Mouse (Mus musculus) heart, embryonic 14.5 days (tissue): ENCODE measurements at regions not wholly inside any gene's neighbourhood (a gene's known extent, or its start where the extent isn't known, plus 50 kb on each side); places are given as distances from the start of the nearest gene placed in this dataset.

Source experiments
- ATAC-seq: fragments of 200-750 bp; cut with Nextera tagmentation; 2 replicates; pipeline ENCODE4 v1.8.0; 2017; ENCODE audit warnings: low read depth, moderate TSS enrichment; ENCODE audit not compliant: insufficient number of reproducible peaks, insufficient read depth, low FRiP score
- H3K27ac ChIP-seq, 2 experiments: fragments of 200-500 bp in 1 of 2; fragments of 300-500 bp in 1 of 2; sonication (generic) in 1 of 2; replicated peaks in 1 of 2; 2 replicates each; pipeline ENCODE4 v1.5.1; 2012 to 2014; ENCODE audit warnings: low read depth in 2 of 2, low read length in 2 of 2, control low read depth in 1 of 2, mild to moderate bottlenecking in 1 of 2, mixed read lengths in 1 of 2; ENCODE audit not compliant: control insufficient read depth in 1 of 2, insufficient read depth in 1 of 2
- H3K27me3 ChIP-seq: fragments of 300-500 bp; sonication (generic); 2 replicates; pipeline ENCODE4 v1.6.1; 2014; ENCODE audit warnings: mild to moderate bottlenecking, low read length, control low read depth; ENCODE audit not compliant: control insufficient read depth, insufficient read depth
- H3K36me3 ChIP-seq: fragments of 300-500 bp; sonication (generic); 2 replicates; pipeline ENCODE4 v1.6.1; 2014; ENCODE audit warnings: mild to moderate bottlenecking, control low read depth, low read length, mixed read lengths; ENCODE audit not compliant: control insufficient read depth, insufficient read depth
- H3K4me1 ChIP-seq, 2 experiments: fragments of 200-500 bp in 1 of 2; fragments of 300-500 bp in 1 of 2; sonication (generic) in 1 of 2; 2 replicates each; pipeline ENCODE4 v1.6.1; 2012 to 2014; ENCODE audit warnings: low read length in 2 of 2, control low read depth in 1 of 2, mixed read lengths in 1 of 2; ENCODE audit not compliant: control insufficient read depth in 2 of 2, insufficient read depth in 2 of 2
- H3K4me2 ChIP-seq: fragments of 300-500 bp; sonication (generic); 2 replicates; pipeline ENCODE4 v1.6.1; 2014; ENCODE audit warnings: mild to moderate bottlenecking, low read length
- H3K4me3 ChIP-seq, 2 experiments: fragments of 200-500 bp in 1 of 2; fragments of 300-500 bp in 1 of 2; sonication (generic) in 1 of 2; 2 replicates each; pipeline ENCODE4 v1.5.1; 2012 to 2014; ENCODE audit warnings: low read length in 2 of 2, mild to moderate bottlenecking in 2 of 2, control low read depth in 1 of 2, low read depth in 1 of 2, moderate library complexity in 1 of 2; ENCODE audit not compliant: control insufficient read depth in 1 of 2, insufficient read depth in 1 of 2
- H3K9ac ChIP-seq: fragments of 300-500 bp; sonication (generic); 2 replicates; pipeline ENCODE4 v1.6.1; 2014; ENCODE audit warnings: mild to moderate bottlenecking, low read length
- H3K9me3 ChIP-seq: fragments of 300-500 bp; sonication (generic); 2 replicates; pipeline ENCODE4 v1.6.1; 2016; ENCODE audit warnings: low read length, control low read depth; ENCODE audit not compliant: control insufficient read depth
- WGBS: fragments of 180-500 bp; shearing (Covaris S2); extraction: QIAGEN DNeasy Blood & Tissue Kit; methylation state at CpG from one replicate; pipeline ENCODE4 v1.1.7; 2014; 5-methylcytosine and 5-hydroxymethylcytosine counted together

DNA sequence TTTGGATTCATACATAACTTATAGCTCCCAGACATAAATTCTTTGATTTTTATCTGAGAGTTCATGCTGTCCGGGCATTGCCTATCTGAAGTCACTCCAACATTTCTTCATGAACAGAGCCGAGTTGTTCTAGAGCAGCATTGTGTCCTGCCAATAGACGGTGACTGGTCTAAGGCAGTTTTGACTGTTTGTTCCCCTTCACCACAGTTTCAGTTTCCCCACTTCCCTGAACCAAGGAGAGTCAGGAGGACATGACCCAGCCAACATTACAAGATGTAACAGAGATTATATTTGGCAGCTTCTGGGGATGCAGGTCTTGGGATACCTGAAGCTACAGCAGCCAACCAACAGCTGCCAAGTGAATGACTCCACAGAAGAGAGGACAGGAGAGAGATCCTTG is 154.0 kb upstream of the Arid1b start:
- H3K9ac ChIP-seq, result no peak overlapping the region
- H3K27ac ChIP-seq, result no peak overlapping the region
- no peak overlapping the region for H3K4me2 ChIP-seq
- 90% methylated on average over 3 of the region's 3 CpGs for WGBS
- no peaks in the 10 kb centered on the region for H3K36me3 ChIP-seq
- no peaks in the 10 kb centered on the region for H3K4me1 ChIP-seq
- no peak for ATAC-seq
- H3K27me3 ChIP-seq, result no peaks in the 10 kb centered on the region
- H3K4me3 ChIP-seq, result no peak overlapping the region
- no peaks in the 10 kb centered on the region for H3K9me3 ChIP-seq

DNA sequence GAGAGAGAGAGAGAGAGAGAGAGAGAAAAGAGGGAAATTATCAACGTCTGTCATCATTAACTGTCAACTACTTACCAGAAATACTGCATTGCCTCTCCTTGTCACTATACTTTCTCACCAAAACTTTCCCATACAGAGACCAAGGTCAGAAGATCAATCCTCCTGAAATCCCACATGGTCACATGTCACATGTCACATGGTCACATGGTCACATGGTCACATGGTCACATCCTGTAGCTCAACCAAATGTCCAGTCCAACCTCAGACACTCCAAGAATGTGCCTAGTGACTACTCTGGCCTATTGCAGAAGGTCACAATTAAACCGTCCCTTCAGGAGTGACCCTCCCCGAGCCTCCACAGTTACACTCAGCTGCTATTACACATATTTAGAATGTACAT is 135.8 kb upstream of the Arid1b start:
- ATAC-seq, result no peak
- Histone ChIP-seq H3K4me2 (no peak overlapping the region), H3K9me3 (no peaks in the 10 kb centered on the region), H3K9ac (no peak overlapping the region), H3K27me3 (no peaks in the 10 kb centered on the region), H3K4me3 (no peak overlapping the region), H3K27ac (no peak overlapping the region), H3K36me3 (no peaks in the 10 kb centered on the region), H3K4me1 (peaks cover 4 to 5% of the 10 kb centered on the region in 2 experiments; a peak in 2 of 4 replicates)
- 77% methylated on average over 3 of the region's 3 CpGs for WGBS

GRCm38 (mm10) chr17:4864901-4865300 is 129.2 kb upstream of the Arid1b start:
- no peak for ATAC-seq
- Histone ChIP-seq H3K4me3 (no peak overlapping the region), H3K4me2 (no peak overlapping the region), H3K9ac (no peak overlapping the region), H3K36me3 (no peaks in the 10 kb centered on the region), H3K27me3 (no peaks in the 10 kb centered on the region), H3K4me1 (peaks cover 8 to 11% of the 10 kb centered on the region in 2 experiments), H3K27ac (no peak overlapping the region), H3K9me3 (no peaks in the 10 kb centered on the region)
- 87% methylated on average over 10 of the region's 10 CpGs for WGBS

- Histone ChIP-seq H3K9me3 (no peaks in the 10 kb centered on the region), H3K27ac (peak overlapping the region in 1 of 2 experiments; percentile 44; a peak in 1 of 4 replicates), H3K4me1 (peaks cover 8 to 11% of the 10 kb centered on the region in 2 experiments), H3K4me2 (peak overlapping the region; percentile 35), H3K9ac (peak overlapping the region; percentile 11; the same call in 1 of the 2 replicates), H3K27me3 (no peaks in the 10 kb centered on the region), H3K4me3 (no peak overlapping the region), H3K36me3 (no peaks in the 10 kb centered on the region)
- 54% methylated on average over 10 of the region's 10 CpGs for WGBS
- ATAC-seq, result no peak
Observed at GRCm38 (mm10) chr17:4865621-4866020, 128.5 kb upstream of the Arid1b start.

DNA sequence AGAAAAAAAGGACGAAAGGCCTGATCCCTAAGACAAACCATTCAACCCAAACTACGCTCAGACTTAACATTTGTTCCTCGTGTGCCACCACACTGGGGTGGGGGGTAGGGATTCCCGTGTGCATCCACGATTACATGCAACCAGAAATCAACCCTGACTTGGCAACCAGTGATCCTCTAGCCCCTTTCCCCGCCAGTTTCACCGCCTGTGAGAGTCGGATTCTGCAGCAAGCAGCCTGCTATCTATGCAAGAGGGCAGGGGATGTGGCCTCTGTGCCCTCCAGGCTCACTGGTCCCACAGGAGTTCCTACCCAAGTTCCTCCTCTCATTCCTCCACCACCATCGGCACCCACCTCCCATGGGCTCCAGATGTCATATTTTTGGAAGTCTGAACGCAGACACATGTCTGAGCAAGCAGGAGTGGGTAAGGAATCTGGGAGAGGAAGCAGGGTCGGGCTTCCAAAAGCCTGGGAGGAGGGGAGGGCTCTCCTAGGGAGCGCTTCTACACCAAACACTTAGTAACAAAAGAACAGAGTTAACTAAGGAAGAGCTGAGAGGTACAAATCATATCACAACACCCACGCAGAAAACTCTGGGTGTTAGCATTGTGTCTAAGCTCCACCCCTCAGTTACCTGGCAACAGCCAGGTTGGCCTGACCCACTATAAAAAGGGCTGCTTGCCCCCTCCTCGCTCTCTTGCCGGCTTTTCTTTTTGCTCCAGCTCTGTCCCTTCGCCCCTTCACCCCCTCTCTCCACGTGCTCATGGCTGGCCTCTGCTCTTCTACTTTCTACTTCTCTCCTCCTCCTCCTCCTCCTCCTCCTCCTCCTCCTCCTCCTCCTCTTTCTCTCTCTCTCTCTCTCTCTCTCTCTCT is 127.9 kb upstream of the Arid1b start:
- H3K4me2 ChIP-seq, result peak overlapping the region; percentile 35; the same call in 1 of the 2 replicates
- WGBS, result 53% methylated on average over 17 of the region's 17 CpGs
- H3K4me3 ChIP-seq, result no peak overlapping the region
- H3K4me1 ChIP-seq, result peaks cover 6 to 7% of the 10 kb centered on the region in 2 experiments
- no peaks in the 10 kb centered on the region for H3K36me3 ChIP-seq
- H3K9me3 ChIP-seq, result no peaks in the 10 kb centered on the region
- no peak overlapping the region for H3K9ac ChIP-seq
- H3K27me3 ChIP-seq, result no peaks in the 10 kb centered on the region
- H3K27ac ChIP-seq, result peak overlapping the region in 1 of 2 experiments; percentile 44; a peak in 1 of 4 replicates
- ATAC-seq, result no peak

GRCm38 (mm10) chr17:4867083-4867482 is 127.0 kb upstream of the Arid1b start:
- H3K4me3 ChIP-seq, result no peak overlapping the region
- no peak overlapping the region for H3K9ac ChIP-seq
- no peaks in the 10 kb centered on the region for H3K36me3 ChIP-seq
- H3K9me3 ChIP-seq, result no peaks in the 10 kb centered on the region
- H3K27ac ChIP-seq, result peak overlapping the region in 1 of 2 experiments; percentile 38; a peak in 1 of 4 replicates
- no peaks in the 10 kb centered on the region for H3K27me3 ChIP-seq
- H3K4me1 ChIP-seq, result peaks cover 4 to 6% of the 10 kb centered on the region in 2 experiments; a peak in 3 of 4 replicates
- WGBS, result 85% methylated on average over 5 of the region's 5 CpGs
- no peak for ATAC-seq
- H3K4me2 ChIP-seq, result no peak overlapping the region

DNA sequence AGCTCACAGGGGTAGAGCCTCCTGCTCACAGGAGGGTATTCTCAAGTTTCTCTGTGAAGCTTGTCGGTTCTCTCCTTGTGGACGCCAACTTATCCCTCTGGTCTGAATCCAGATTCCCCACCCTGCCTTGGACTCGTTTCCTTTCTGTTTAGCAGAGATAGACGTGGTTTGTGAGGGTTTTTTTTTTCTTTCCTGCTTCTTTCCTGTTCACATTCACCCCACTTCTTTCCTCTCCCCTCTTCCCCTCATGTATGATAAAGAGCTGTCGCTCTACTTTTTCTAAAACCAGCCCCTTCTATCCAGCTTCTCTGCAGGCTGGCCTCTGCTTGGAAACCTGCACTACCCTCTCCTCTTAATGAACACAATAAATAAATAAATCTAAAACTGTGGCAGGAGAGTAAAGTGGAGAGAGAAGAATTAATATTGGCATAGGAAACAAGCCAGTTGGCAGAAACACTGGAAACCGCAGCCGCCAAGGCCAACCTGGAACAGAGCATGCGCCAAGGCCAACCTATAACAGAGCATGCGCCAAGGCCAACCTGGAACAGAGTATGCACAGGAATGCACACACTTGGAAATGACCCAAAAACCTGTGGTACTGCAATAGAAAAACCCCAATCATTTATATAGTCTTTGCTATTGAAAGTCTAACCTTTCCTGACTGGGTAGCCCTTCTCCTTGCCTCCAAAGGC is 126.2 kb upstream of the Arid1b start:
- peaks cover 4 to 6% of the 10 kb centered on the region in 2 experiments; a peak in 3 of 4 replicates for H3K4me1 ChIP-seq
- WGBS, result 57% methylated on average over 9 of the region's 9 CpGs
- H3K27ac ChIP-seq, result peak overlapping the region; percentile 38 to 45; a peak in 2 of 4 replicates
- ATAC-seq, result no peak
- no peaks in the 10 kb centered on the region for H3K9me3 ChIP-seq
- H3K4me2 ChIP-seq, result no peak overlapping the region
- no peak overlapping the region for H3K4me3 ChIP-seq
- H3K27me3 ChIP-seq, result no peaks in the 10 kb centered on the region
- no peak overlapping the region for H3K9ac ChIP-seq
- no peaks in the 10 kb centered on the region for H3K36me3 ChIP-seq
